Mouse (Mus musculus): ENCODE measurements at regions not wholly inside any gene's neighbourhood (a gene's known extent, or its start where the extent isn't known, plus 50 kb on each side); places are given as distances from the start of the nearest gene placed in this dataset.

GRCm38 (mm10) chr12:68879425-68879824 lies 279.6 kb downstream of the Rps29 start:
- no peak for DNase-seq (ENCODE audit: low read depth)

- DNase-seq (ENCODE audit: low read depth): no peak
Measured at GRCm38 (mm10) chr12:68871259-68871658, 287.7 kb downstream of the Rps29 start.

GRCm38 (mm10) chr12:68862991-68863356 lies 296.0 kb downstream of the Rps29 start:
- DNase-seq (ENCODE audit: low read depth): no peak

DNA sequence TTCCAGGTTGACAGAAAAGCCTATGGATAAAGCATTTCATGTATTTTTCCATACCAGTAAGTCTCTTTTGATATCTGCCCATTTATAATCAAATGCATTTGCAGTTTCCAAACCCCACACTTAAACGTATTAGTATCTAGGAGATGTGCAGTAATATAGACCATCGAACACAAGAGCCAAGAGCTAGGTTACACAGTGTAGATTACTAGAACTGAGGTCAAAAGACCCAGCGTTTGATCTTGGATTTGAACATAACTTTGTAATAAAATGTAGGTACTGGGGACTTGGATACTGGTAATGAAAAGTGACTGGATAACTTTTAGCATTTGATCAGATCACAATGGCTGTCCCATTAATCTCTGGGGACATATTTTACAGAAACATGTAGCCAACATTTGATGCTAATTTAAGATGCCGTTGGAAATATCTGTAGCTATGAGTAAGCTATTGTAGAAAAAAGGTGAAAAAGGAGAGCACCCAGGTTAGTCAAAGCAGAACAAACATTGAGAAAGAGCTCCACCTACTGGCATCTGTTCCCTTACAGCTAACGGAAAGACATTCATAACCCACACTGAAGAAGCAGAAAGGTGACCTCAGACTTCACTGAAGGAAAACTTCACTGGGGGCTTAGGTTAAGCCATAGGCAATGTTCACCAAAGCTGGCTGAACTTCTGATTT lies 296.5 kb downstream of the Rps29 start:
- DNase-seq (ENCODE audit: low read depth): peak; percentile 50

GRCm38 (mm10) chr12:68860332-68860731 lies 298.7 kb downstream of the Rps29 start:
- no peak for DNase-seq (ENCODE audit: low read depth)

DNA sequence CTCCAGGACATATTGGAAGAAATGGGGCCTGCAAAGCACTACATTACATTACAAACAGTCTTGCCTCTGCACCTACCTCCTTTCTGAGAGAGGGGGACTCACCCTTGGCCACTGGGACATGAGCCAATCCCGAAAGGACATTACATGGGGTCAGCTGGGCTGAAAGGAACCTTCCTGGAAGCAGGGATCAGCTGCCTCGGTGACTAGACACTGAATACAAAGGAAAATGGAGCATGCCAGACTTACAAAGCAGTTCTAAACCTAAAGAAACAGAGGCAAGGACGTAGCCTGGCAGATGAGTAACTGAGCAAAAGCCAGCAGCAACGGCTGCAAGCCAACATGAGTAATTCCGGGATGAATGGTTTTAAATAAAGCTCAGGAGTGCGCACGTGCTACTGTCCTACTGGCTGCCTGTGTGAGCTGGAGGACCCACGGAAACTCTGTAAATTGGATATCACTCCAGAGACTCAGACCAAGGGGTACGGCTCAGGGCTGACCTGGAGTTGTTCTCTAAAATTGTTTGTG lies 309.3 kb downstream of the Rps29 start:
- DNase-seq (ENCODE audit: low read depth): no peak

DNA sequence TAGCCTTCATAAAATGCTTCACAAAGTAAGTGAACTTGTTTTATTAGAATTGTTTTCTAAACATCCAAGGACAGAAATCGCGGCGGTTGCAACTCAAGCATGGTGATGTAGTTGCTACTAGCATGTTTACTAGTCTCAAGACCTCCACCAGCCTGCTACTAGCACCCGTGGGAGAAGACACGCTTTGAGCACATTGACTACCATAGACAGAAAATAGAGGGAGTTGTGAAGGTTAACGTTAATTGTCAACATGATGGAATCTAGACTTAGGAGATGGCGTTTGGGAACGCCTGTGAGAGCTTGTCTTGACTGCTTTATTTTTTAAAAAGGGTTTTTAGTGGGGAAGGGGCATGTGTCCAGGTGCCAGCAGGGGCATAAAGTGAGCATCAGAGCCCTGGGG lies 318.2 kb downstream of the Rps29 start:
- no peak for DNase-seq (ENCODE audit: low read depth)

GRCm38 (mm10) chr12:68840156-68840555 lies 318.8 kb downstream of the Rps29 start:
- DNase-seq (ENCODE audit: low read depth): no peak

GRCm38 (mm10) chr12:68836023-68836422 lies 323.0 kb downstream of the Rps29 start:
- DNase-seq (ENCODE audit: low read depth): peak; percentile 2

DNA sequence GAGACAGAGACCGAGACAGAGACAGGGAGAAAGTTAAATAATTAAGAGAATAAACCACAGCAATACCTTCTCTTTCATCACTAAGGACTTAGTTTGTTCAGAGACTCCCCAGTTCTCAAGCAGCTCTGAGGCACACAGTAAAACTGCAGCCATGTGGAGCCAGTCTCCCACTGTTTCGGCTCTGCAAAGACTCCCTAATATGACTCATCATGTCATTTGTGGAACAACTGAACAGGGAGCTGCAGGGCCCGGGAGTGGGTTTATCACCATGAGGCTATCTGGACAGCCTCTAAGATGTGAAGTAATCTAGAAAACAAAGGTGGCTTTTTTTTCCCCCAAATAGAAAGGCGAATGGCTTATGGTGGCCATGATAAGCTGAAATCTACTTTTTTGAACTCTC lies 325.1 kb downstream of the Rps29 start:
- DNase-seq (ENCODE audit: low read depth): no peak

DNA sequence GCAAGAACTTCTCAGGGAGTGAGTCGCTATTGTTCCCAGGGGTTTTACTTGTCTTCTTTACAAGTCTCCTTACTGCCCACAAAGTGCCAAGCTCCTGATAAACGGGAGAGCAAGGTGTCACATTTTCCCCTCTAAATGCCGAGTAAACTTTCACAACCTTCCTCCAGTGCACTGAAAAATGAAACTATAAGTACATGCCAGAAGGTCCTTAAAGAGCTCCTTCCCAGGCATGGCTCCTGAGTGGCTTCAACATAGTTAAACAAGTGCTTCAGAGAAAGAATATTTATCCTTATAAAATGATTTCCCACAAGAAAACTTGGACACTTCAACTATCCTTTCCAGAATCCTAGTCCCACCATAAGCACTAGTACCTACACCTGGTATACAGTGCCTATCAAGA lies 329.6 kb downstream of the Rps29 start:
- DNase-seq (ENCODE audit: low read depth): no peak

DNA sequence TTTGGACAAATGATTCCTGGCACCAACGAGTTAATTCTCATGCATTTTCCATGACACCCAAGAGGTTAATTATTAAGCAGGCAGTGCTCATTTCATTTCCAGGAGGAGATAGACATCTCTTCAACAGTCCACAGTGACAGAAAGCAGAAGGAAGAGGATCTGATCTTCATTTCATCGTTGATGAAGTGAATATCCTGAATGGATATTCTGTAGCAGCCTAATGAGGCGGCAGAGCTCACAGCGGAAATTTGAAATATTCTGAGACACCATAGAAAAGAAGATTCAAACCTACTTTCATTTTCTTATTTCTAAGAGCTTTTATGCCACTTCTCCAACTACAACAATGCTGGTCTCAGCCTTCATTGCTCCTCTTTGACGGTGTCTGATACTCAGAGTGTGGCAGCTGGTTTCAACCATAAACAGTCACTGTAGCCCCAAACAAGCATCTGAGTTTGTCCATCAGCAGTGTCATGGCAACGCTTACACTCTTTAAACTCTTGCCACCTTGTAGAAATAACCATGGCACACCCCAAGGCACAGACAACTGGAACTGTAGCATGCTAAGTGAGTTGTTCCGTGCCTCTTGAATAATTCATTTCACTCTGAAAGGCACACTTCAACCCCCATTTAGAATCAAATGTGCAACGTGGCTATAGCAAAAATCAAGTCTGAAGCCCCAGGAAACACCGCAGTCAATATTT lies 331.3 kb downstream of the Rps29 start:
- DNase-seq (ENCODE audit: low read depth): no peak

- DNase-seq (ENCODE audit: low read depth): no peak
Measured at GRCm38 (mm10) chr12:68794396-68794795, 364.6 kb downstream of the Rps29 start.

DNA sequence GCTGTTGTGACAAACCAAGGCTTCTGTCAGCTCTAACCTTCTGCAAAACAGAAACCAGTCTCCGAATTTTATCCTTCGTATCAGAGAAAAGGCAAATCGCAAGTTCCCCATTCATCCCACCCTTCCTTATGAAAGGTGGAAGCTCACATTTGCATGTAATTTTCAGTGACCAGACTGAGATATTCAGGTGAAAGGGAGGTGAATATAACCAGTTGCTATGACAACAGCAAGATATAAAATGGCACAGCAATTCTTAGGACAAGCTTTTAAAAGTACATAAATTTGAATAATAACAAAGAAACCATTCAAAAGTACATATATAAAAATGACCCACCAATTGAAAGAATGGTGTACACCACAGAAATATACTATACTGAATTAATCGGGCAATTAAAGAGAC lies 375.4 kb downstream of the Rps29 start:
- DNase-seq (ENCODE audit: low read depth): no peak

GRCm38 (mm10) chr12:68775503-68775902 lies 383.5 kb downstream of the Rps29 start:
- DNase-seq (ENCODE audit: low read depth): no peak

GRCm38 (mm10) chr12:68774800-68775199 lies 384.2 kb downstream of the Rps29 start:
- DNase-seq (ENCODE audit: low read depth): no peak

- DNase-seq (ENCODE audit: low read depth): no peak
Measured at GRCm38 (mm10) chr12:68758263-68759020, 400.5 kb downstream of the Rps29 start.

DNA sequence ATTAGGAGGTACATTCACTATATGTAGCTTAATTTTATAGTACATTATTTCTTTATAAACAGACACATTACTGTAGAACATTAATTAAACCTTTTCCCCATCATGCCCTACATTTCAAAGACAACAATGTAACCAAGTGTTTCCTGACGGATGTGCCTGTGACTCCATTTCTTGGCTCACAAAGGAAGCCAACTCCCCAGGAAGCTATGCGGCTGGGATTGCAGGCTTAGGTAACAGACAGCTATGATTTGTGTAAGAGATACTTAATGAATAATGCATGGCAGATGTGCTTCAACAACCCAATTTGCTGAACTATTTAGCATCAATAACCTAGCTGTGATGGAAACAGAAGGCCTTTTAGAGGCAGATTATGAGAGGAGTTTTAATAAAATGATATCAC lies 430.1 kb downstream of the Rps29 start:
- DNase-seq (ENCODE audit: low read depth): no peak

DNA sequence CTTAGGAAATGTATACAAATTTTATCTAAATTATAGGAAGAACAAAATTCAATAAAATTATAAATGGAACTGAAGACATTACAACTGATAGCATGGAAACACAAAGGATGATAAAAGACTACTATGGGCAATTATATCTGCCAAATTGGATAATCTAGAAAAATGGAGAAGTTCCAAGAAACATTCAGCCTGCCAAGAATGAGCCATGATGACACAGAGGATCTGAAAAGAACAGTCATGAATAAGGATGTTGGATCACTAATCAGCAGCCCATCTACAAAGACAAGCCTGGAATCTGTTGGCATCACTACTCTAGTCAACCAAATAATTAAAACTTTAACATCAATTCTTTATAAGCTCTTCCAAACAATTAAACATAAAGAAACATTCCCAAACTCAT lies 440.0 kb downstream of the Rps29 start:
- no peak for DNase-seq (ENCODE audit: low read depth)

DNA sequence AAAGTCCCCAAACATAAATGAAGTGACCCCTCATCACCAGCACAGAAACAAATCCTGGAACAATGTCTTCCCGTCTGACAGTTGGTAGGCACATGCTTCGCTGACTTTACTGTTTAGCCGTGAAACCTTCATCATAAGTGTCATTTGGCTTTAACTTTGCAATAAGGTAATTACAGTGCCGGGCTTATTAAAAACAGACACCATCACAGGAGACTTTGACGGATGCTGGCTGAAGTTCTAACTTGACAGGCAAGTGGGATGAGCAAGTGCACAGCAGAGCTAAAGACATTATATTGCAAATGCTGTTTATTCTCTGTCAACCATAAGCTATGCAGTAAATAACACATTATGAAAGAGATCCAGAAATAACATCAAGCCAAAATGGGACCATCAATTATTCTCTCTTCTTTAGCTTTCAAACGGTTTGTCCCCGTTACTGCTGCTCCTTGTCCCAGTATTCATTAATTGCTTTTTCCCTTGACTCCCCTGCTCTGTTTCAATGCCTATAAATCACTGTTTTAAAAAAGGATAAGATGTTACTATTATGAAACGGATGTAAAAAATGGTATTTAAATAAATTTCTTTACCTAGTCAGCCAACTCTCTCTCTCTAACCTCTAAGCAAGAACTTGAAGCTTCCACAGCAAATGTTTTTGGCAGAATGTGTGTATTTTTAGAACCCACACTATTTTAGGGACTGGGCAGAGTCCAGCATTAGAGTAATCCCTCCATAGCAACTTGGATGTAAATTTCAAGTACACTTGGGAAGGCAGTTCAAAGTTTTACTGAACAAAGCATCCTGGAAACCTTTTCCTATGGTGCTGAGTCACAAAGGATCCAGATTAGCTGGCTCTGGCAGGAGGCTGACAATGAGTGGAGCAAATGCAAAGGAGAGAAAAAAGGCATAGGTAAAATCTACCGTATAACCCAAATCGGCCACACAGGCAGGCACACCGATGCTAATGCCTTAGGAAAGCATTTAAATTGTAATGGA lies 464.4 kb downstream of the Rps29 start:
- no peak for DNase-seq (ENCODE audit: low read depth)

GRCm38 (mm10) chr12:68688262-68688661 lies 470.7 kb downstream of the Rps29 start:
- DNase-seq (ENCODE audit: low read depth): no peak

GRCm38 (mm10) chr12:68683897-68684296 lies 475.1 kb downstream of the Rps29 start:
- no peak for DNase-seq (ENCODE audit: low read depth)
